Mouse (Mus musculus): Measurements from ENCODE around the gene Jmjd1c. TPM values are rescaled to one million over a fixed set of nuclear protein-coding genes. Genes with fewer than 3 reads are reported as not detected.
A peak's percentile ranks its signal among the peaks of the same experiment; 100 is the strongest.
"Not testable (repeated sequence)": the region's sequence is repeated elsewhere in the genome, so short reads cannot be mapped to it uniquely, and the experiment has no call there.

Jmjd1c gene
- polyA plus RNA-seq, 1 experiment from 2014 or later, result 61.4 TPM

GRCm38 (mm10) chr10:67100831-67101251 lies 4.9 kb downstream of the Jmjd1c start:
- DNase-seq (ENCODE audit: low spot score), result no peak

GRCm38 (mm10) chr10:67104543-67104942 lies 8.6 kb downstream of the Jmjd1c start:
- no peak for DNase-seq (ENCODE audit: low spot score)

GRCm38 (mm10) chr10:67105331-67106217 lies 9.6 kb downstream of the Jmjd1c start:
- no peak for DNase-seq (ENCODE audit: low spot score)

GRCm38 (mm10) chr10:67106400-67106799 lies 10.5 kb downstream of the Jmjd1c start:
- no peak for DNase-seq (ENCODE audit: low spot score)

- no peak for DNase-seq (ENCODE audit: low spot score)
These were observed 11.3 kb downstream of the Jmjd1c start for GRCm38 (mm10) chr10:67107017-67107761.

GRCm38 (mm10) chr10:67108096-67108495 lies 12.2 kb downstream of the Jmjd1c start:
- DNase-seq (ENCODE audit: low spot score), result no peak

GRCm38 (mm10) chr10:67109635-67110034 lies 13.7 kb downstream of the Jmjd1c start:
- DNase-seq (ENCODE audit: low spot score), result no peak

GRCm38 (mm10) chr10:67111044-67111798 lies 15.3 kb downstream of the Jmjd1c start:
- no peak for DNase-seq (ENCODE audit: low spot score)

GRCm38 (mm10) chr10:67111799-67112177 lies 15.9 kb downstream of the Jmjd1c start:
- no peak for DNase-seq (ENCODE audit: low spot score)

GRCm38 (mm10) chr10:67112967-67113366 lies 17.0 kb downstream of the Jmjd1c start:
- not testable (repeated sequence) for DNase-seq (ENCODE audit: low spot score)

- DNase-seq (ENCODE audit: low spot score), result no peak
These were observed 17.9 kb downstream of the Jmjd1c start for GRCm38 (mm10) chr10:67113833-67114232.

- no peak for DNase-seq (ENCODE audit: low spot score)
These were observed 19.2 kb downstream of the Jmjd1c start for GRCm38 (mm10) chr10:67115115-67115514.

GRCm38 (mm10) chr10:67115666-67116091 lies 19.8 kb downstream of the Jmjd1c start:
- no peak for DNase-seq (ENCODE audit: low spot score)

GRCm38 (mm10) chr10:67116251-67116650 lies 20.3 kb downstream of the Jmjd1c start:
- no peak for DNase-seq (ENCODE audit: low spot score)

GRCm38 (mm10) chr10:67119291-67119690 lies 23.4 kb downstream of the Jmjd1c start:
- DNase-seq (ENCODE audit: low spot score), result no peak

GRCm38 (mm10) chr10:67120180-67120579 lies 24.3 kb downstream of the Jmjd1c start:
- no peak for DNase-seq (ENCODE audit: low spot score)

- no peak for DNase-seq (ENCODE audit: low spot score)
These were observed 24.7 kb downstream of the Jmjd1c start for GRCm38 (mm10) chr10:67120640-67121039.

GRCm38 (mm10) chr10:67123756-67124155 lies 27.8 kb downstream of the Jmjd1c start:
- DNase-seq (ENCODE audit: low spot score), result no peak

GRCm38 (mm10) chr10:67124156-67124555 lies 28.2 kb downstream of the Jmjd1c start:
- DNase-seq (ENCODE audit: low spot score), result no peak

- DNase-seq (ENCODE audit: low spot score), result peak; percentile 18
These were observed 30.3 kb downstream of the Jmjd1c start for GRCm38 (mm10) chr10:67126061-67126858.

All from thymus, postnatal 0 days (tissue).